Mouse (Mus musculus) liver, embryonic 15.5 days (tissue): Measurements from ENCODE around the gene Dcst2. TPM values are rescaled to one million over a fixed set of nuclear protein-coding genes. Genes with fewer than 3 reads are reported as not detected.

Experiments
- ATAC-seq: fragments of 200-750 bp; cut with Nextera tagmentation; 2 replicates; pipeline ENCODE4 v1.8.0; 2017; ENCODE audit warnings: moderate number of reproducible peaks, mild to moderate bottlenecking, moderate library complexity; ENCODE audit not compliant: insufficient read depth
- H3K27ac ChIP-seq: fragments of 300-500 bp; sonication (generic); replicated peaks from 2 replicates; pipeline ENCODE4 v1.5.1; 2015; ENCODE audit warnings: mild to moderate bottlenecking, inconsistent platforms
- H3K27me3 ChIP-seq: fragments of 300-500 bp; sonication (generic); 2 replicates; pipeline ENCODE4 v1.6.1; 2015; ENCODE audit warnings: mild to moderate bottlenecking, inconsistent platforms
- H3K36me3 ChIP-seq: fragments of 300-500 bp; sonication (generic); replicated peaks from 2 replicates; pipeline ENCODE4 v1.6.1; 2015; ENCODE audit warnings: moderate library complexity, mild to moderate bottlenecking, inconsistent platforms
- H3K4me1 ChIP-seq: fragments of 300-500 bp; sonication (generic); replicated peaks from 2 replicates; pipeline ENCODE4 v1.6.1; 2015; ENCODE audit warnings: inconsistent platforms
- H3K4me2 ChIP-seq: fragments of 300-500 bp; sonication (generic); 2 replicates; pipeline ENCODE4 v1.6.1; 2015; ENCODE audit warnings: moderate library complexity, mild to moderate bottlenecking, inconsistent platforms
- H3K4me3 ChIP-seq: fragments of 300-500 bp; sonication (generic); replicated peaks from 2 replicates; pipeline ENCODE4 v1.5.1; 2015; ENCODE audit warnings: mild to moderate bottlenecking, inconsistent platforms
- H3K9ac ChIP-seq: fragments of 300-500 bp; sonication (generic); 2 replicates; pipeline ENCODE4 v1.6.1; 2015; ENCODE audit warnings: moderate library complexity, mild to moderate bottlenecking, inconsistent platforms
- H3K9me3 ChIP-seq: fragments of 300-500 bp; sonication (generic); replicated peaks from 2 replicates; pipeline ENCODE4 v1.6.1; 2016; ENCODE audit warnings: inconsistent platforms
- WGBS: fragments of 180-500 bp; shearing (Covaris S2); methylation state at CpG from one replicate; pipeline ENCODE4 v1.1.7; 2015; ENCODE audit warnings: mixed read lengths; ENCODE audit not compliant: insufficient replicate concordance; 5-methylcytosine and 5-hydroxymethylcytosine counted together
- polyA plus RNA-seq: library from polyadenylated mRNA; unstranded; fragments of >200 nt; fragmentation: Nextera tagmentation; extraction: Ambion mirVana; gene quantifications from 2 replicates; pipeline ENCODE4 v1.2.1, GENCODE M21; 2015

Dcst2 gene
- polyA plus RNA-seq, 1 experiment from 2014 or later, result 0.06 TPM

DNA sequence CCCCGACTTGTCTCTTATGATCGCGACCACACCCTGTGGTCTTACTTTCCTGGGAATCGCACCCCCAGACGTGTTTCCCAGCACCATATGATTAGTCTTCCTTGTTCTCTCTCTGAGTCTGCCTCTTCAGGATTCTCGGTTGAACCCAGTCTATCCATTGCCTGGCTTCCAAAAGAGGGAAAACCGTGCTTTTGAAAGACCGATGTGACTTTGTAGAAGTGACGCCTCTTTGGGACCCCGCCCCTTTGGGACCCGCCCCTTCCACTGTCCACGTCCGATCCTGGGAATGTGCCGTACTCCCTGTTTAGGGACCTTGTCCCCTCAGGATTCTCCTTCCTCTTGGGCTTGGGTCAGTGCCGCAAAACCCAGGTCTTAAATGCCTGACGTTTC lies 57.1 kb downstream of the Dcst2 start:
- Histone ChIP-seq H3K9ac (peak overlapping the region; percentile 81), H3K27me3 (no peaks in the 10 kb centered on the region), H3K4me2 (peak overlapping the region; percentile 95), H3K9me3 (no peaks in the 10 kb centered on the region), H3K4me3 (peak overlapping the region; percentile 85), H3K4me1 (peaks cover 63% of the 10 kb centered on the region), H3K36me3 (peaks cover 45% of the 10 kb centered on the region), H3K27ac (peak overlapping the region; percentile 98)
- WGBS, result 0% methylated on average over 16 of the region's 16 CpGs
- peak; percentile 7; the same call in 1 of the 2 replicates for ATAC-seq

DNA sequence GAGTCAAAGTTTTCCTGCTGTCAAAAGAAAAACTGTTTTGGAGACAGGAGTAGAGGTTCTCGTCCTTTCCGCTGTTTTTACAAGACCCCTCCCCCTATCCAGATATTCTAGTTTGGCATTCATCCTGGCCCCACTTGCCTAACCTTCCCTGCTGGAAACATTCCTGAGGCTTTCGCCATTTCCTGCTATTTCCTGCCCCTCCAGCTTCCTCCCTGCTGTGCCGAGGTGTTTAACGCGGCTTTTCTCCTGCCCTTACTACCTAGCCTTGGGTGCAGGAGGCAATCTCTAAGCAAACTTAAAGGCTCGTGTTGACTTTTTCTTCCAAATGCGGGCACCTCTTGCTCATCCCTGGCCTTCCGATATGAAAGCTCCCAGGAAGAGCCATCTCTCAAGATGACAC lies 57.8 kb downstream of the Dcst2 start:
- Histone ChIP-seq H3K4me1 (peaks cover 70% of the 10 kb centered on the region), H3K36me3 (peaks cover 45% of the 10 kb centered on the region), H3K27ac (peak overlapping the region; percentile 98), H3K9ac (peak overlapping the region; percentile 81), H3K9me3 (no peaks in the 10 kb centered on the region), H3K27me3 (no peaks in the 10 kb centered on the region), H3K4me3 (peak overlapping the region; percentile 85), H3K4me2 (peak overlapping the region; percentile 95)
- WGBS, result 7% methylated on average over 9 of the region's 9 CpGs
- no peak for ATAC-seq

DNA sequence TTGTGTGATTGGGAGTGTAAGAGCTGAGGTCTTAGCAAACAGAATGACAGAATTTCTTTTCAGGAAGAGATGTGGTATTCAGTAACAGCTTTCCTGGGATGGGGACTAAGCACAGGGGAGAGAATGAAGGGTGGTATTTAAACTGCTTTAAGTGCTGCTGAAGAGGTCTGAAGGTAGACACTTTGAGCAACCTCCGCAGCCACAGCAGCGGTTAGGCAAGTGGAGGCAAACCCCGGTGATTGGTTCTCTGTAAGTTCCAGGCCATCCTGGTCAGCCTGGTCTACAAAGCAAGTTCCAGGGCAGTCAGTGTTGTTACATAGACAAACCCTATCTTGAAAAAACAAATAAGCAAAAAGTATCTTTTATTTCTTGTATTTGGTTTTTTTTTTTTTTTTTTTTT lies 58.2 kb downstream of the Dcst2 start:
- Histone ChIP-seq H3K4me1 (peaks cover 74% of the 10 kb centered on the region), H3K4me3 (peak overlapping the region; percentile 85), H3K27me3 (no peaks in the 10 kb centered on the region), H3K4me2 (peak overlapping the region; percentile 95), H3K9ac (peak overlapping the region; percentile 81), H3K9me3 (no peaks in the 10 kb centered on the region), H3K36me3 (peaks cover 45% of the 10 kb centered on the region), H3K27ac (peak overlapping the region; percentile 98)
- ATAC-seq, result no peak
- 21% methylated on average over 3 of the region's 3 CpGs for WGBS

DNA sequence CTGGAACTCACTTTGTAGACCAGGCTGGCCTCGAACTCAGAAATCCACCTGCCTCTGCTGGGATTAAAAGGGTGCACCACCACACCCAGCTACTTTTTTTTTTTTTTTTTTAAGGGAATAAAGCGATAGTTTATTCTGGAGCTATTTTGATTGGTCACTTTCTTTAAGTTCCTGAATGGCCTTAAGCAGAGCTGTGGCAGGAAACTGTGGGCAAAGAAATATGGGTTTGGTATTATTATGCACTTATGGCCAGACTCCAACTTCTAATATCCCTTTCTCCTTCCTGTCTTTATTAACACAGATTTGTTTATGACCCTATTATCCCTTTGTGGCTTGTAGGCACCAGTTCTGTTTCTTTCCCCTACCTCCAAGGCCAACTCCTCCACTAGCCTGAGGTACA lies 58.6 kb downstream of the Dcst2 start:
- Histone ChIP-seq H3K4me3 (peak overlapping the region; percentile 63), H3K27me3 (no peaks in the 10 kb centered on the region), H3K9ac (peak overlapping the region; percentile 41), H3K4me1 (peaks cover 78% of the 10 kb centered on the region), H3K9me3 (no peaks in the 10 kb centered on the region), H3K36me3 (peaks cover 45% of the 10 kb centered on the region), H3K27ac (peak overlapping the region; percentile 98), H3K4me2 (peak overlapping the region; percentile 95)
- ATAC-seq, result no peak
- WGBS, result 31% methylated on average over 2 of the region's 2 CpGs

DNA sequence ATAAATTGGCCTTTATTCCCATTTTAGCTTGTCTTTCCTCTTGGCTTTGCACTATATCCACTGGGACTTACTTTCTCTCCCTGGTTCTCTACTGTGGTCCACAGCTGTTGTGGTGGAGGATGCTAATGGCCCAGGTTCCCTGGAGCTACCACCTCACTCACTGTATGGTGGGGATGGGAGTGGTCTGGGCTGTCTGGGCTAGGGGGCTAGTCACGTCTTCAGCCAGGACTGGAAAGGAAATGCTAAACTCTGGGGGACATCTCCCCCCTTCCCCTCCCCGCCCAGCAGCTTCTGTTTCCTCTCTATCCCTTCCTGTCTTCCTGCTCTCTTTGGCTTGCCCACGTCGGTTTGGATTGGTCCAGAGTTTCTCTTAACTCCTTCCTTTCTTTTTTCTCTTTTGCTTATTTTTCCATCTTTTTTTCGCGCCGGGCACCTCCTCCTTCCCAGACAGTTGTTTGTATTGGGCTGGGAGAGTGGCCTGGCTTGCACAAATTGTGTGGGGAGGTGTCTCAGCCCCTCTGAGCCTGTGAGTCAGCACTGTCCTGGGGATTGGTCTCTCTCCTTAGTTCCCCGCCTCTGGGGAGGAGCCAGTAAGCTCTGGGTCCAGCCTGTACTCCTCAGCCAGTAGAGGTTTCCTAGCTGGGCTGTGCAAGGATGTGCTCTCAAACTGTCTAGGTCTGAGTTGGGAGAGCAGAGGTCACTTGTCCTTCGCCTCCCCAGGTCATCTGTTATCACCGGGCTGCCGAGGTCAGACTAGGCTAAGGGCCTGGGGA lies 59.4 kb downstream of the Dcst2 start:
- H3K4me3 ChIP-seq, result peak overlapping the region; percentile 63
- H3K9me3 ChIP-seq, result no peaks in the 10 kb centered on the region
- H3K9ac ChIP-seq, result peak overlapping the region; percentile 72
- peak overlapping the region; percentile 98 for H3K27ac ChIP-seq
- peaks cover 45% of the 10 kb centered on the region for H3K36me3 ChIP-seq
- peak; percentile 68 for ATAC-seq
- peaks cover 84% of the 10 kb centered on the region for H3K4me1 ChIP-seq
- H3K4me2 ChIP-seq, result peak overlapping the region; percentile 95
- WGBS, result 9% methylated on average over 11 of the region's 11 CpGs
- H3K27me3 ChIP-seq, result no peaks in the 10 kb centered on the region

DNA sequence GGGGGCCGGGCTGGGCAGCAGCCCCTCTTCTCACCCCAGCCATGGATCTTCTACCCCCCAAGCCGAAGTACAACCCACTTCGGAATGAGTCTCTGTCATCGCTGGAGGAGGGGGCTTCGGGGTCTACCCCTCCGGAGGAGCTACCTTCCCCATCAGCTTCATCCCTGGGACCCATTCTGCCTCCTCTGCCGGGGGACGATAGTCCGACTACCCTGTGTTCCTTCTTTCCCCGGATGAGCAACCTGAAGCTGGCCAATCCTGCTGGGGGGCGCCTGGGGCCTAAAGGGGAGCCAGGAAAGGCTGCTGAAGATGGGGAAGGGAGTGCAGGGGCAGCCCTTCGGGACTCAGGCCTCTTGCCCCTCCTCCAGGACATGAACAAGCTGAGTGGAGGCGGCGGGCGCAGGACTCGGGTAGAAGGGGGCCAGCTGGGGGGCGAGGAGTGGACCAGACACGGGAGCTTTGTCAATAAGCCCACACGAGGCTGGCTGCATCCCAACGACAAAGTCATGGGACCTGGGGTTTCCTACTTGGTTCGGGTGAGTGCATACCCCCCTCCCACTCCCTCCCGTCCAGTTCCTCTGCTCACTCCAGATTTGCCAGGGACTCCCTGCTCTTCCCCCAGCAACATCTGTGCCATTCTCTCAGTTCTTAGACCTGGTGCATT lies 60.2 kb downstream of the Dcst2 start:
- 28% methylated on average over 22 of the region's 22 CpGs for WGBS
- peaks cover 46% of the 10 kb centered on the region for H3K36me3 ChIP-seq
- peak overlapping the region; percentile 72 for H3K9ac ChIP-seq
- H3K9me3 ChIP-seq, result no peaks in the 10 kb centered on the region
- peaks cover 84% of the 10 kb centered on the region for H3K4me1 ChIP-seq
- ATAC-seq, result no peak
- H3K27ac ChIP-seq, result peak overlapping the region; percentile 84
- no peaks in the 10 kb centered on the region for H3K27me3 ChIP-seq
- H3K4me3 ChIP-seq, result peak overlapping the region; percentile 63
- peak overlapping the region; percentile 95 for H3K4me2 ChIP-seq

DNA sequence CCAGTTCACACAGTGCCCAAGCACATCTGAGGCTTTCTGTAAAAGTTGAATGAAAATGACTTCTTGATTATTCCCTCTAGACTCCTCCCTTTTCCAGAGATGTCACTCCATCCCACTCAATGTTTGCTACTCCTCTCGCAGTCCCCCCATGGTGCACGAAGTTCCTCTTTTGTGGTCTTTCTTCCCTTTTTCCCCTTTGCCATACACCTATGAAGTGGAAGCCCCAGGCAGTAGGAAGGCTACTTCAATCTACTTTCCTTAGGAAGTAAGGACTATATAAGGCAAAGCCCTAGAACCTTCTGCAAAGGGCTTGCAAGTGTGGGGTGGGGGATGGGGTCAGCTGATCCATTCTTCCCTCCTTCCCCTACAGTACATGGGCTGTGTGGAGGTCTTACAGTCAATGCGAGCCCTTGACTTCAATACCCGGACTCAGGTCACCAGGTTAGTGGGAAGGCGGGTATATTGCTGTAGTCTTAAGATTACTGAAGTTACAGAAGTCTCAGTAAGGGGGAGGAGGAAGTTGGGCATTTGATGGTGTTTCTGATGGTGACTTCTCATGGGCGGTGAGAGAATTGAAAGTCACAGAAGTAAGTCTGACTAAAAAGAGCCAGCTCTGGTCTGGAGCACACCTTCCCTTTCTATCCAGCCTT lies 60.9 kb downstream of the Dcst2 start:
- H3K9ac ChIP-seq, result peak overlapping the region; percentile 72; the same call in 1 of the 2 replicates
- peaks cover 53% of the 10 kb centered on the region for H3K36me3 ChIP-seq
- peaks cover 87% of the 10 kb centered on the region for H3K4me1 ChIP-seq
- peak overlapping the region; percentile 95 for H3K4me2 ChIP-seq
- WGBS, result 45% methylated on average over 6 of the region's 6 CpGs
- H3K4me3 ChIP-seq, result peak overlapping the region; percentile 63
- no peak for ATAC-seq
- H3K27me3 ChIP-seq, result no peaks in the 10 kb centered on the region
- no peaks in the 10 kb centered on the region for H3K9me3 ChIP-seq
- peak overlapping the region; percentile 84 for H3K27ac ChIP-seq

DNA sequence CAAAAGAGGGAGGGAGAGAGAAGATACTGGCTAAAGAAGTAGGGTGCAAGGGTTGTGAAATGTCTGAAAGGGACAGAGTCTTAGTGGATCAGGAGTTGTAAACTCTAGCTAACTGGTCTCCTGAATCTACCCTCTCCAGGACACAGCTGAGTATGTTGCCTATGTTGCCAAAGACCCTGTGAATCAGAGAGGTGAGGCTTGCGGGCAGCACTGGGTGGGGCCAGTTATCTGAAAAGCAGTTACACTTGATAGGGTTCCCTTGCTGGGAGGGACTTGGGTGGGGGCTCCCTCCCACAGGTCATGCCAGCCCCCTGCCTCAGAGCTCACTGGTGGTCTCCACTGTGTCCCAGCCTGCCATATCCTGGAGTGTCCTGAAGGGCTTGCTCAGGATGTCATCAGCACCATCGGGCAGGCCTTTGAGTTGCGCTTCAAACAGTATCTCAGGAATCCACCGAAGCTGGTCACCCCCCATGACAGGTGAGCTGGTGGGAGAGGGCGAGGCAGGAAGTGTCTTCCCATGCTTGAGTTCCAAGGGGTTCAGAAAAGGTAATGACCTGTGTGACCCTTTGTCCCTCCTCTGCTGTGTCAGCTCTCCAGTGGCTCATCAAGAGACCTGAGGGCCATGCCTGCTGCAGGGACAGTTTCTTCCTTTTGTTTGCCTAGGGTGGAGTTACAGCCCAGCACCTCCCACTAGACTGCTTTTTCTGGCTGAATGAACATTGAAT lies 62.8 kb downstream of the Dcst2 start:
- H3K4me3 ChIP-seq, result peak overlapping the region; percentile 21
- peak overlapping the region; percentile 95 for H3K4me2 ChIP-seq
- no peaks in the 10 kb centered on the region for H3K9me3 ChIP-seq
- H3K4me1 ChIP-seq, result peaks cover 81% of the 10 kb centered on the region
- 48% methylated on average over 5 of the region's 5 CpGs for WGBS
- peaks cover 66% of the 10 kb centered on the region for H3K36me3 ChIP-seq
- peak overlapping the region; percentile 84 for H3K27ac ChIP-seq
- H3K9ac ChIP-seq, result peak overlapping the region; percentile 22; the same call in 1 of the 2 replicates
- ATAC-seq, result peak; percentile 36
- no peaks in the 10 kb centered on the region for H3K27me3 ChIP-seq

DNA sequence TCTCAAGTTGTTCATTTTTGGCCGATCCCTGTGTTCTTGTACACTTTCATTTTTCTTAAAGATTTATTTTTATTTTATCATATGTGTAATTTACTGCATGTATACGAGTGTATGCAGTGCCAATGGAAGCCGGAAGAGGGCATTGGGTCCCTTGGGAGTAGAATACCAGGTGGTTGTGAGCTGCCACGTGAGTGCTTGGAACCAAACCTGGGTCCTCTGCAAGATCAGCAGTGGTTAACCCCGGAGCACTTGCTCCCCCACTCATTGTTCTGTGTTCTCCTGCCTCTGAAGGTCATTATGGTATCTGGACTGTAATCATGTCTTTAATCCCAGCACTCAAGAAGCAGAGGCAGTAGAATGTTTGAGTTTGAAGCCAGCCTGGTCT lies 63.4 kb downstream of the Dcst2 start:
- peak overlapping the region; percentile 95 for H3K4me2 ChIP-seq
- H3K4me1 ChIP-seq, result peaks cover 80% of the 10 kb centered on the region
- no peak overlapping the region for H3K9ac ChIP-seq
- H3K27me3 ChIP-seq, result no peaks in the 10 kb centered on the region
- H3K9me3 ChIP-seq, result no peaks in the 10 kb centered on the region
- ATAC-seq, result no peak
- H3K4me3 ChIP-seq, result 0 out of 2 replicates have a peak overlapping the region, but pooled peaks have one; percentile 36
- WGBS, result 66% methylated on average over 5 of the region's 5 CpGs
- peaks cover 66% of the 10 kb centered on the region for H3K36me3 ChIP-seq
- peak overlapping the region; percentile 84 for H3K27ac ChIP-seq

DNA sequence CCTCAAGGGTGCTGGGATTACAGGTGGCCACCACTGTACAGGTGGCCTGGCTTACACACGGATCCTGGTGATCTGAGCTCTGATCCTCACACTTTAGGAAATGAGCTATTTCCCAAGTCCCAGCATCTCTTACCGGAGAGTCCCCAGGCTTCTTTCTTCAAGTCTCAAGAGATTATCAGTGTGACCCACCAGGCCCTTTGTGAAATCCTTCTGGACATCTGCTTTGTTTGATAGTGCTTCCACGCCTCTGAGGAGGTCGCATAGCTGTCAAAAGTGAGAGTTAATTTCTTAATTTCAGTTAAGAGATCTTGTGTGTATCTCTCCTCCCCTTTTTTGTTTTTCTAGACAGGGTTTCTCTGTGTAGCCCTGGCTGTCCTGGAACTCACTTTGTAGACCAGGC lies 64.1 kb downstream of the Dcst2 start:
- 19% methylated on average over 4 of the region's 4 CpGs for WGBS
- Histone ChIP-seq H3K27ac (peak overlapping the region; percentile 84), H3K4me2 (peak overlapping the region; percentile 95), H3K4me1 (peaks cover 77% of the 10 kb centered on the region), H3K9ac (peak overlapping the region; percentile 56), H3K4me3 (peak overlapping the region; percentile 36), H3K27me3 (no peaks in the 10 kb centered on the region), H3K9me3 (no peaks in the 10 kb centered on the region), H3K36me3 (peaks cover 66% of the 10 kb centered on the region)
- ATAC-seq, result no peak
